Mouse (Mus musculus) bone marrow, adult 2 months (tissue): ENCODE measurements around the gene Fbxo36.

Experiments
- CTCF ChIP-seq: fragments of 200-500 bp; IDR thresholded peaks from 2 replicates; pipeline ENCODE4 v1.5.1; 2011; ENCODE audit warnings: low read length, control low read depth; ENCODE audit not compliant: control insufficient read depth, insufficient read depth
- POLR2A ChIP-seq: fragments of 200-500 bp; IDR thresholded peaks from 2 replicates; pipeline ENCODE4 v1.6.1; 2011; ENCODE audit warnings: low read depth, mild to moderate bottlenecking, control low read depth, low read length, borderline replicate concordance; ENCODE audit not compliant: control insufficient read depth

GRCm38 (mm10) chr1:84872939-84873338 lies 33.3 kb downstream of the Fbxo36 start:
- no peak for TF ChIP-seq CTCF
- no peak for TF ChIP-seq POLR2A
